In genomic region chr6:61687002-61687401, GRCm38 (mm10) we compare ENCODE assay signal across 10 mouse cellular contexts.
DNase-seq lines count a peak whose midpoint lies in the region; ATAC-seq and TF ChIP-seq lines count a peak whose summit lies in the region.
"Had no signal": no experiment of that assay in that cellular context is flagged by ENCODE, and none has a peak within 500 bp of the region (broad histone marks: within the 10 kb centered on the region; RNA-seq: fewer than 3 reads in every experiment).

No protein-coding gene starts in this region.

- H3K27ac ChIP-seq in layer of hippocampus, adult 2 months = no peak overlapping the region
- no peak overlapping the region for H3K27ac ChIP-seq in ES-E14 (ENCODE audit: insufficient read depth, low read depth, low read length, poor library complexity, severe bottlenecking)
- H3K27ac ChIP-seq: heart, embryonic 10.5 days had no signal

- no peaks in the 10 kb centered on the region for H3K4me1 ChIP-seq in ES-E14 (ENCODE audit: control insufficient read depth in 2 of 2, insufficient read depth in 2 of 2, low read length in 2 of 2, poor library complexity in 1 of 2)
- H3K4me1 ChIP-seq: heart, embryonic 10.5 days; megakaryocyte, embryonic 14.5 days had no signal

- in situ Hi-C loops in ES-E14 (cut with MboI; ENCODE audit: low sequenced_read_pairs in 2 of 2, unreplicated experiment in 2 of 2) = no loop called here

- ATAC-seq in CD4-positive, CD25-positive, alpha-beta regulatory T cell, adult 4 months = no peak

- DNase-seq in cerebellum, postnatal 10 days = peak; percentile 40 to 51
- no peak for DNase-seq in cerebellum, adult 11 months
- peak in 1 of 2 experiments; percentile 17 for DNase-seq in layer of hippocampus, adult 2 months (ENCODE audit: low spot score in 2 of 2)
- no peak for DNase-seq in layer of hippocampus, adult 11-12 months (ENCODE audit: low spot score)
- DNase-seq in ES-E14 (ENCODE audit: low read depth, low spot score) = peak; percentile 36
- DNase-seq in kidney, postnatal 14 days = peak; percentile 1
- DNase-seq in right cerebral cortex, postnatal 10 days (ENCODE audit: low spot score in 2 of 2) = no peak

- H3K36me3 ChIP-seq in ES-E14 (ENCODE audit: control insufficient read depth, insufficient read depth, low read length, poor library complexity, severe bottlenecking) = no peaks in the 10 kb centered on the region
- H3K36me3 ChIP-seq: heart, embryonic 10.5 days had no signal

- peak; percentile 68 for TF ChIP-seq CTCF in layer of hippocampus, adult 2 months (conservative IDR thresholded peaks at IDR 0.05)

- H3K4me3 ChIP-seq in layer of hippocampus, adult 2 months = no peak overlapping the region
- H3K4me3 ChIP-seq in ES-E14 (ENCODE audit: insufficient read depth in 1 of 2, low read depth in 1 of 2, low read length in 2 of 2, poor library complexity in 1 of 2, severe bottlenecking in 1 of 2) = no peak overlapping the region
- H3K4me3 ChIP-seq: heart, embryonic 10.5 days; megakaryocyte, embryonic 14.5 days had no signal

- H3K9ac ChIP-seq in ES-E14 (ENCODE audit: insufficient read depth, low read depth, low read length, poor library complexity, severe bottlenecking) = no peak overlapping the region

- H3K9me3 ChIP-seq in ES-E14 (ENCODE audit: control insufficient read depth, insufficient read depth, low read depth, low read length) = no peaks in the 10 kb centered on the region
- H3K9me3 ChIP-seq: heart, embryonic 10.5 days; megakaryocyte, embryonic 14.5 days had no signal

TF ChIP-seq in ES-E14, 5 proteins besides CTCF, POLR2A, EP300 and RAD21:
- TF ChIP-seq HCFC1 (IDR thresholded peaks at IDR 0.05; ENCODE audit: borderline replicate concordance, insufficient read depth, low read length) (no peak), ZNF384 (IDR thresholded peaks at IDR 0.05; ENCODE audit: low read depth, low read length) (no peak), MAFK (IDR thresholded peaks at IDR 0.05; ENCODE audit: insufficient read depth, low read depth, low read length) (no peak), CHD2 (IDR thresholded peaks at IDR 0.05; ENCODE audit: low read depth, low read length) (no peak), ZC3H11A (IDR thresholded peaks at IDR 0.05; ENCODE audit: borderline replicate concordance, low read depth, low read length) (no peak)

Comparison
In these comparisons a context has a peak if more than half of its experiments do, and no peak if none do; other contexts are left out.
1. DNase-seq: peak in cerebellum, postnatal 10 days (2 of 2), ES-E14 (single experiment) and kidney, postnatal 14 days (single experiment); none in cerebellum, adult 11 months (single experiment), layer of hippocampus, adult 11-12 months (single experiment) and right cerebral cortex, postnatal 10 days (0 of 2).